Mouse (Mus musculus) kidney, embryonic 15.5 days (tissue): ENCODE measurements around the gene Slc39a1. TPM values are rescaled to one million over a fixed set of nuclear protein-coding genes. Genes with fewer than 3 reads are reported as not detected.
A peak's percentile ranks its signal among the peaks of the same experiment; 100 is the strongest.

Experiments
- ATAC-seq: fragments of 200-750 bp; cut with Nextera tagmentation; replicated peaks from 2 replicates; pipeline ENCODE4 v1.8.0; 2017; ENCODE audit warnings: moderate TSS enrichment; ENCODE audit not compliant: low FRiP score
- H3K27ac ChIP-seq: fragments of 300-500 bp; sonication (generic); 2 replicates; pipeline ENCODE4 v1.5.1; 2015; ENCODE audit warnings: mild to moderate bottlenecking, inconsistent platforms
- H3K27me3 ChIP-seq: fragments of 300-500 bp; sonication (generic); 2 replicates; pipeline ENCODE4 v1.6.1; 2015; ENCODE audit warnings: inconsistent platforms
- H3K36me3 ChIP-seq: fragments of 300-500 bp; sonication (generic); 2 replicates; pipeline ENCODE4 v1.6.1; 2015; ENCODE audit warnings: inconsistent platforms
- H3K4me1 ChIP-seq: fragments of 300-500 bp; sonication (generic); 2 replicates; pipeline ENCODE4 v1.6.1; 2015; ENCODE audit warnings: inconsistent platforms
- H3K4me2 ChIP-seq: fragments of 300-500 bp; sonication (generic); 2 replicates; pipeline ENCODE4 v1.6.1; 2015; ENCODE audit warnings: moderate library complexity, mild to moderate bottlenecking, inconsistent platforms
- H3K4me3 ChIP-seq: fragments of 300-500 bp; sonication (generic); replicated peaks from 2 replicates; pipeline ENCODE4 v1.5.1; 2015; ENCODE audit warnings: mild to moderate bottlenecking, inconsistent platforms
- H3K9ac ChIP-seq: fragments of 300-500 bp; sonication (generic); 2 replicates; pipeline ENCODE4 v1.6.1; 2015; ENCODE audit warnings: mild to moderate bottlenecking, inconsistent platforms
- H3K9me3 ChIP-seq: fragments of 300-500 bp; sonication (generic); replicated peaks from 2 replicates; pipeline ENCODE4 v1.6.1; 2016; ENCODE audit warnings: inconsistent platforms
- WGBS: fragments of 180-500 bp; shearing (Covaris S2); methylation state at CpG from one replicate; pipeline ENCODE4 v1.1.7; 2015; ENCODE audit warnings: mixed read lengths; 5-methylcytosine and 5-hydroxymethylcytosine counted together
- polyA plus RNA-seq: library from polyadenylated mRNA; unstranded; fragments of >200 nt; fragmentation: Nextera tagmentation; extraction: Ambion mirVana; gene quantifications from 2 replicates; pipeline ENCODE4 v1.2.1, GENCODE M21; 2015

The Slc39a1 gene
- 101 and 104 TPM in 2 replicates for polyA plus RNA-seq

- H3K36me3 ChIP-seq: peaks cover 26% of the 10 kb centered on the region
- ATAC-seq: peak; percentile 95
- no peaks in the 10 kb centered on the region for H3K27me3 ChIP-seq
- H3K27ac ChIP-seq: peak within 1 kb of the TSS; percentile 94
- no peaks in the 10 kb centered on the region for H3K9me3 ChIP-seq
- H3K9ac ChIP-seq: peak within 1 kb of the TSS; percentile 74
- peaks cover 31% of the 10 kb centered on the region for H3K4me1 ChIP-seq
- peak within 1 kb of the TSS; percentile 85 for H3K4me2 ChIP-seq
- WGBS: under 1% methylated on average over 44 of the region's 44 CpGs
- H3K4me3 ChIP-seq: peak within 1 kb of the TSS; percentile 74
Measured at GRCm38 (mm10) chr3:90247960-90248745, at the start of gene Slc39a1. Gene Slc39a1 (plus strand): TSS chr3:90248172.

GRCm38 (mm10) chr3:90202884-90203283 is 45.1 kb upstream of the Slc39a1 start:
- peaks cover 10% of the 10 kb centered on the region for H3K4me1 ChIP-seq
- H3K27ac ChIP-seq: 0 out of 2 replicates have a peak overlapping the region, but pooled peaks have one; percentile 6
- peaks cover 13% of the 10 kb centered on the region for H3K36me3 ChIP-seq
- H3K27me3 ChIP-seq: no peaks in the 10 kb centered on the region
- no peak overlapping the region for H3K4me3 ChIP-seq
- WGBS: 46% methylated on average over 1 of the region's 1 CpGs
- H3K9ac ChIP-seq: no peak overlapping the region
- no peaks in the 10 kb centered on the region for H3K9me3 ChIP-seq
- peak; percentile 66 for ATAC-seq
- H3K4me2 ChIP-seq: no peak overlapping the region

- no peaks in the 10 kb centered on the region for H3K9me3 ChIP-seq
- H3K27ac ChIP-seq: 0 out of 2 replicates have a peak overlapping the region, but pooled peaks have one; percentile 6
- no peak overlapping the region for H3K9ac ChIP-seq
- peaks cover 20% of the 10 kb centered on the region for H3K36me3 ChIP-seq
- 68% methylated on average over 5 of the region's 5 CpGs for WGBS
- H3K4me1 ChIP-seq: peaks cover 10% of the 10 kb centered on the region
- peak; percentile 30; the same call in 1 of the 2 replicates for ATAC-seq
- no peak overlapping the region for H3K4me2 ChIP-seq
- H3K27me3 ChIP-seq: no peaks in the 10 kb centered on the region
- H3K4me3 ChIP-seq: no peak overlapping the region
Measured at GRCm38 (mm10) chr3:90203619-90204018, 44.4 kb upstream of the Slc39a1 start.

GRCm38 (mm10) chr3:90204582-90204981 is 43.4 kb upstream of the Slc39a1 start:
- ATAC-seq: no peak
- H3K9me3 ChIP-seq: no peaks in the 10 kb centered on the region
- 94% methylated on average over 2 of the region's 2 CpGs for WGBS
- no peak overlapping the region for H3K9ac ChIP-seq
- no peaks in the 10 kb centered on the region for H3K27me3 ChIP-seq
- H3K36me3 ChIP-seq: peaks cover 30% of the 10 kb centered on the region
- H3K4me3 ChIP-seq: no peak overlapping the region
- H3K4me2 ChIP-seq: no peak overlapping the region
- peaks cover 12% of the 10 kb centered on the region for H3K4me1 ChIP-seq
- H3K27ac ChIP-seq: no peak overlapping the region

GRCm38 (mm10) chr3:90208662-90209061 is 39.3 kb upstream of the Slc39a1 start:
- ATAC-seq: no peak
- Histone ChIP-seq H3K9me3 (no peaks in the 10 kb centered on the region), H3K4me1 (peaks cover 27% of the 10 kb centered on the region), H3K27ac (no peak overlapping the region), H3K27me3 (no peaks in the 10 kb centered on the region), H3K9ac (no peak overlapping the region), H3K4me3 (no peak overlapping the region), H3K36me3 (peaks cover 61% of the 10 kb centered on the region), H3K4me2 (no peak overlapping the region)
- 93% methylated on average over 2 of the region's 2 CpGs for WGBS

GRCm38 (mm10) chr3:90209908-90210566 is 37.9 kb upstream of the Slc39a1 start:
- ATAC-seq: no peak
- no peaks in the 10 kb centered on the region for H3K27me3 ChIP-seq
- no peaks in the 10 kb centered on the region for H3K9me3 ChIP-seq
- H3K4me3 ChIP-seq: no peak overlapping the region
- 93% methylated on average over 5 of the region's 5 CpGs for WGBS
- H3K9ac ChIP-seq: no peak overlapping the region
- H3K4me1 ChIP-seq: peaks cover 32% of the 10 kb centered on the region
- no peak overlapping the region for H3K4me2 ChIP-seq
- H3K36me3 ChIP-seq: peaks cover 61% of the 10 kb centered on the region
- H3K27ac ChIP-seq: no peak overlapping the region

GRCm38 (mm10) chr3:90211475-90212398 is 36.2 kb upstream of the Slc39a1 start:
- ATAC-seq: no peak
- peaks cover 58% of the 10 kb centered on the region for H3K36me3 ChIP-seq

GRCm38 (mm10) chr3:90212723-90213122 is 35.2 kb upstream of the Slc39a1 start:
- Histone ChIP-seq H3K4me1 (peaks cover 32% of the 10 kb centered on the region), H3K27me3 (no peaks in the 10 kb centered on the region), H3K36me3 (peaks cover 50% of the 10 kb centered on the region), H3K9me3 (no peaks in the 10 kb centered on the region), H3K4me3 (peak overlapping the region; percentile 70), H3K27ac (no peak overlapping the region), H3K9ac (peak overlapping the region; percentile 77), H3K4me2 (peak overlapping the region; percentile 92)
- no peak for ATAC-seq
- WGBS: 8% methylated on average over 5 of the region's 5 CpGs

More at GRCm38 (mm10) chr3:90211475-90212398, 36.2 kb upstream of the Slc39a1 start:
- Histone ChIP-seq H3K27ac (no peak overlapping the region), H3K9ac (peak overlapping the region; percentile 77; the same call in 1 of the 2 replicates), H3K4me1 (peaks cover 32% of the 10 kb centered on the region), H3K4me2 (peak overlapping the region; percentile 92), H3K27me3 (no peaks in the 10 kb centered on the region), H3K4me3 (peak overlapping the region; percentile 70), H3K9me3 (no peaks in the 10 kb centered on the region)
- WGBS: 76% methylated on average over 13 of the region's 13 CpGs

- Histone ChIP-seq H3K4me2 (peak within 1 kb of the TSS; percentile 92), H3K27me3 (no peaks in the 10 kb centered on the region), H3K4me1 (peaks cover 32% of the 10 kb centered on the region), H3K9ac (peak within 1 kb of the TSS; percentile 77), H3K9me3 (no peaks in the 10 kb centered on the region), H3K4me3 (peak within 1 kb of the TSS; percentile 70), H3K27ac (peak within 1 kb of the TSS; percentile 86), H3K36me3 (peaks cover 43% of the 10 kb centered on the region)
- WGBS: under 1% methylated on average over 42 of the region's 42 CpGs
- ATAC-seq: peak; percentile 95
Measured at GRCm38 (mm10) chr3:90213377-90213866, 34.5 kb upstream of the Slc39a1 start, which contains the start of the genes Rps27 and Rab13. Gene Rps27 (minus strand): TSS chr3:90213651. Gene Rab13 (plus strand): TSS chr3:90213695.

- ATAC-seq: 0 out of 2 replicates have a peak, but pooled peaks have one; percentile 44
- Histone ChIP-seq H3K4me3 (peak overlapping the region; percentile 70), H3K4me2 (peak overlapping the region; percentile 70), H3K36me3 (peaks cover 36% of the 10 kb centered on the region), H3K9ac (peak overlapping the region; percentile 77), H3K9me3 (no peaks in the 10 kb centered on the region), H3K27me3 (no peaks in the 10 kb centered on the region), H3K4me1 (peaks cover 29% of the 10 kb centered on the region), H3K27ac (peak overlapping the region; percentile 86; the same call in 1 of the 2 replicates)
- 10% methylated on average over 12 of the region's 12 CpGs for WGBS
Measured at GRCm38 (mm10) chr3:90213956-90214684, 33.9 kb upstream of the Slc39a1 start.
